ENCODE assay signal across 7 mouse cellular contexts in genomic region chr7:135853127-135853813, GRCm38 (mm10).
A peak's percentile ranks its signal among the peaks of the same experiment; 100 is the strongest.
DNase-seq lines count a peak whose midpoint lies in the region; ATAC-seq and TF ChIP-seq lines count a peak whose summit lies in the region.

No protein-coding gene starts in this region.

- H3K4me2 ChIP-seq in embryonic facial prominence, embryonic 15.5 days (replicated peaks) = peak overlapping the region; percentile 55
- H3K4me2 ChIP-seq in hindbrain, embryonic 16.5 days (ENCODE audit: low read length) = peak overlapping the region; percentile 77
- no peak overlapping the region for H3K4me2 ChIP-seq in liver, postnatal 0 days (ENCODE audit: low read depth, low read length)
- peak overlapping the region; percentile 56 for H3K4me2 ChIP-seq in stomach, embryonic 15.5 days

- peak; percentile 53 for DNase-seq in ovary, postnatal 36 days (ENCODE audit: low spot score)
- no peak for DNase-seq in ovary, postnatal 10 days (ENCODE audit: low spot score)
- DNase-seq in liver, postnatal 0 days = peak; percentile 31
- no peak for DNase-seq in cerebellum, adult 8-10 months

- H3K9ac ChIP-seq in embryonic facial prominence, embryonic 15.5 days = no peak overlapping the region
- peak overlapping the region; percentile 62 for H3K9ac ChIP-seq in hindbrain, embryonic 16.5 days (ENCODE audit: low read depth, low read length)
- no peak overlapping the region for H3K9ac ChIP-seq in liver, postnatal 0 days (replicated peaks)
- H3K9ac ChIP-seq in stomach, embryonic 15.5 days = no peak overlapping the region

- WGBS in embryonic facial prominence, embryonic 15.5 days = 6% methylated on average over 39 of the region's 39 CpGs
- 5% methylated on average over 39 of the region's 39 CpGs for WGBS in hindbrain, embryonic 16.5 days
- 8% methylated on average over 35 of the region's 39 CpGs for WGBS in liver, postnatal 0 days (ENCODE audit: insufficient replicate concordance)
- WGBS in stomach, embryonic 15.5 days = 7% methylated on average over 39 of the region's 39 CpGs

- no peaks in the 10 kb centered on the region for H3K9me3 ChIP-seq in embryonic facial prominence, embryonic 15.5 days (replicated peaks)
- no peaks in the 10 kb centered on the region for H3K9me3 ChIP-seq in hindbrain, embryonic 16.5 days (ENCODE audit: control insufficient read depth, low read length)
- no peaks in the 10 kb centered on the region for H3K9me3 ChIP-seq in liver, postnatal 0 days (ENCODE audit: low read length)
- no peaks in the 10 kb centered on the region for H3K9me3 ChIP-seq in stomach, embryonic 15.5 days

- TF ChIP-seq CTCF in liver, postnatal 0 days (IDR thresholded peaks at IDR 0.05; ENCODE audit: low read depth) = peak; percentile 16; the same call in 1 of the 2 replicates

- peaks cover 23% of the 10 kb centered on the region for H3K27me3 ChIP-seq in embryonic facial prominence, embryonic 15.5 days
- no peaks in the 10 kb centered on the region; the same call in 1 of the 2 replicates for H3K27me3 ChIP-seq in hindbrain, embryonic 16.5 days (replicated peaks; ENCODE audit: control insufficient read depth, insufficient read depth, low read length)
- peaks cover 42% of the 10 kb centered on the region for H3K27me3 ChIP-seq in liver, postnatal 0 days (ENCODE audit: insufficient read depth, low read length)
- peaks cover 14% of the 10 kb centered on the region; the same call in 1 of the 2 replicates for H3K27me3 ChIP-seq in stomach, embryonic 15.5 days (replicated peaks)

- H3K4me3 ChIP-seq in embryonic facial prominence, embryonic 15.5 days (replicated peaks) = peak overlapping the region; percentile 27
- peak overlapping the region; percentile 41 for H3K4me3 ChIP-seq in hindbrain, embryonic 16.5 days (ENCODE audit: low read length)
- no peak overlapping the region for H3K4me3 ChIP-seq in liver, postnatal 0 days (ENCODE audit: low read depth, low read length)
- peak overlapping the region; percentile 24 for H3K4me3 ChIP-seq in stomach, embryonic 15.5 days (replicated peaks)

- TF ChIP-seq EP300 in liver, postnatal 0 days (IDR thresholded peaks at IDR 0.05; ENCODE audit: low read depth) = no peak

- no peak overlapping the region for H3K27ac ChIP-seq in embryonic facial prominence, embryonic 15.5 days (replicated peaks)
- H3K27ac ChIP-seq in hindbrain, embryonic 16.5 days (ENCODE audit: low read depth, low read length) = no peak overlapping the region
- H3K27ac ChIP-seq in liver, postnatal 0 days (ENCODE audit: low read depth) = no peak overlapping the region
- H3K27ac ChIP-seq in stomach, embryonic 15.5 days = no peak overlapping the region

- 0 out of 2 replicates have a peak, but pooled peaks have one; percentile 34 for ATAC-seq in embryonic facial prominence, embryonic 15.5 days (ENCODE audit: insufficient number of reproducible peaks, low FRiP score, low TSS enrichment, low read depth)
- ATAC-seq in hindbrain, embryonic 16.5 days = peak; percentile 74
- ATAC-seq in liver, postnatal 0 days = no peak
- ATAC-seq in stomach, embryonic 15.5 days (ENCODE audit: insufficient read depth, low FRiP score, low read depth) = no peak

- peaks cover 16% of the 10 kb centered on the region for H3K4me1 ChIP-seq in embryonic facial prominence, embryonic 15.5 days
- H3K4me1 ChIP-seq in hindbrain, embryonic 16.5 days (ENCODE audit: control insufficient read depth, insufficient read depth, low read depth, low read length) = peaks cover 10% of the 10 kb centered on the region
- no peaks in the 10 kb centered on the region for H3K4me1 ChIP-seq in liver, postnatal 0 days (ENCODE audit: insufficient read depth)
- peaks cover 6% of the 10 kb centered on the region; the same call in 1 of the 2 replicates for H3K4me1 ChIP-seq in stomach, embryonic 15.5 days

- H3K36me3 ChIP-seq in embryonic facial prominence, embryonic 15.5 days = no peaks in the 10 kb centered on the region
- H3K36me3 ChIP-seq in hindbrain, embryonic 16.5 days (ENCODE audit: control insufficient read depth, insufficient read depth, low read length) = no peaks in the 10 kb centered on the region
- no peaks in the 10 kb centered on the region for H3K36me3 ChIP-seq in liver, postnatal 0 days (replicated peaks; ENCODE audit: insufficient read depth, low read length)
- H3K36me3 ChIP-seq in stomach, embryonic 15.5 days = no peaks in the 10 kb centered on the region

Comparison
In these comparisons a context has a peak if more than half of its experiments do, and no peak if none do; other contexts are left out.
1. DNase-seq: peak in ovary, postnatal 36 days (single experiment) and liver, postnatal 0 days (single experiment); none in ovary, postnatal 10 days (single experiment) and cerebellum, adult 8-10 months (single experiment).
2. ATAC-seq: peak in embryonic facial prominence, embryonic 15.5 days (single experiment) and hindbrain, embryonic 16.5 days (single experiment); none in liver, postnatal 0 days (single experiment) and stomach, embryonic 15.5 days (single experiment).